Mouse (Mus musculus) ZHBTc4 (cell line): ENCODE measurements around the gene Atp2b2.

Experiments
- DNase-seq: peaks from one replicate; pipeline ENCODE4 v3.0.0-alpha.2; 2011; ENCODE audit warnings: low read depth, low spot score

Atp2b2 gene

DNA sequence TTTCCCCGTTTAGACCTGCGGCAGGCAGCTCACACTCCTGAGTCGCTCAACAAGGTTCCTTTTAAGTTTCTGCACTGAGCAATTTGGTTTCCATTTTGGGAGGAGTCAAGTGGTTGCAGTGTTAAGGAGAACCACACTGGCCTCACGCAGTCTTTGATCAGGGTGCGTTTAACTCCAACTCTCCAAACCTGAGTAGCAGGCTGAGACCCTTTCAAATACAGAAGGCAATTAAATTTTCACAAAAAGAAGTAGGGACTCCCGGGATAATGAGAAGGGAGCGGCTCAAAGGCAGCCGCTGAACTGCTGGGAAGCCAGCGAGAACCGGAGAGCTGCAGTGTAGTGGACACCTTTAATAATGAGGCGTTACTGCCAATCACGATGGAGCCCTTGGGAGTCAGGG lies 100.1 kb downstream of the Atp2b2 start:
- DNase-seq: peak; percentile 25

GRCm38 (mm10) chr6:113941324-113941723 lies 101.1 kb downstream of the Atp2b2 start:
- no peak for DNase-seq

DNA sequence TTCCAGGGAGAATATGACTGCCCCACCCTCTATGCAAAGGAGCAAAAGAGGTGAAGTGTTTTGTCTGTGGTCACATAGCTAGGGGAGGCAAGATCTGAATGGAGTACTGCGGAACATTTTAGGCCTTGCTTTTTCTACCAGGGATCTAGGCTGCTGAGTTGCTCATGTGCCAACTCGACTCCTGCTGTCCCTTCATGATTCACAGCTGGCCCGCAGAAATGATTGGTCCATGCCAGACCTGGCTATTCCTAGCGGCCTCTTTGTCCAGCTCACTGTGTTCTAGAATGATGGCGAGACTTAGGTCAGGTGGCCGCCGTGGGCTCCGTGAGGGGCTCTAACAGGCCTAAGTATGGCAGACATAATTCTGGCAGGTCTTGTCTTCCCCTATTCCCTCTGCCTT lies 103.0 kb downstream of the Atp2b2 start:
- DNase-seq: no peak

DNA sequence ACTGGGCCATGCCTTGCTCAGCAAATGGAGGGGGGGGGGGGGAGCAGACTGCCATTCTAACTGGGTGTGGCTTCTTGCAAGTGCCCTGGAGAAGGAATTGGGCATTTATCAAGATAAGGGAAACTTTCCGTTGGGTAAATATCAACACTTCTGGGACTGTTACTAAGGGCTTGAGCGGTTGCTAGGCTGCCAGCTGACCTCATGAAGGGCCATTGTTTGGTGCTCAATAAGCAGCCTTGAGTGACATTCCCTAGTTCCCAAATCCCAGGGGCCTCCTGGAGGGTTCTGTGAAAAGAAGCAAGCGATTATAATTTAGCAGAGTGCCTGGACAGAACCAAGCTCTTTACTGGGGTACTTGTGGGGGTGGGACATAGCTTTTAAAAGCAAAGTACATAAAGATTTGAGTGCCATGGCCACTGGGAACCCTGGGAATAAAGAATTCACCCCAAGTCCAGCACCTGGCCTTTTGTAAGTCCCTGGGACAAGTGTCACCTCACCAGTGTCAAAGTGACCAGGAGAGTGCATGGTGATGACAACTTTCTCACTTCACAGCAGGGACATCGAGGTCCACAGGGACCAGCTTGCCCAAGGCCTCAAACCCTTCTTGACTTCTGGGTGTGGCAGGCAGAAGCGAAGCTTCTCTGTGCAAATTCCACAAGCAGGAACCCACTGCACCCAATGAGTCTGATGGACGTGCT lies 105.5 kb downstream of the Atp2b2 start:
- DNase-seq: no peak

DNA sequence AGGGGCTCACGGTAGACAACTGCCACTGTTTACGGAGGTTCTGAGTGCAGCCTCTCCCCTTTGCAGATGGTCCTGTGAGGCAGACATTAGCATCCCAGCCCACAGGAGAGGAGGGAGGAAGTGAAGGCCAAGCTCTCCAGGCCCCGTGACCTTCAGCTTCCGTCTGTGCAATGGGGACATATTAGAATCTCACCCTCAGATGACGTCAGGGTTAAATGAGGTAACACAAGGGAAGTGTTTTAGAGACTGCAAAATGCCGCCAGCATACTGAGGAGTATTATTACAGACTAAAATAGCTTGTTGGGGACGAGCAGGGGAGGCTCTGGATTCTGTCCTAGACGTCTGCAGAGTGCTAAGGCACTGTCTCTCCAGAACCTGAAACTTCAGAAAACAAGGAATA lies 106.3 kb downstream of the Atp2b2 start:
- no peak for DNase-seq

DNA sequence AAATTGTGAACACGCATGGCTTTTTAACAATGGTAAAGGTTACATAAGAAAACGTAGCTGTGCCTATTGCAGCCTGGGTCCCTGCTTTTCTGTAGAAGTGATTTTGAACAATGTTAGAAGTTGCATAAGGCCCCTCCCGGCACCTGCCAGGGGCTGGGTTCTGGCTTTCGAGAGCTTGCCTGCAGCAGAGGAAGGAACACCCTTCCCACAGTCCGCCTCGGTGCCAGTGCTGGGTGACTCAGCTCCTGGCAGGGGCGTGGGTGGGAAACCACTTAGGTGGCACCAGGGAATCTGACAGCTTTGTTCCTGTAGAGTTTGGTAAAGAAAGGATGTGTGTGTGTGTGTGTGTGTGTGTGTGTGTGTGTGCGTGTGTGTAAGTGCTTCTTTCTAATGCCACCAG lies 107.7 kb downstream of the Atp2b2 start:
- no peak for DNase-seq

DNA sequence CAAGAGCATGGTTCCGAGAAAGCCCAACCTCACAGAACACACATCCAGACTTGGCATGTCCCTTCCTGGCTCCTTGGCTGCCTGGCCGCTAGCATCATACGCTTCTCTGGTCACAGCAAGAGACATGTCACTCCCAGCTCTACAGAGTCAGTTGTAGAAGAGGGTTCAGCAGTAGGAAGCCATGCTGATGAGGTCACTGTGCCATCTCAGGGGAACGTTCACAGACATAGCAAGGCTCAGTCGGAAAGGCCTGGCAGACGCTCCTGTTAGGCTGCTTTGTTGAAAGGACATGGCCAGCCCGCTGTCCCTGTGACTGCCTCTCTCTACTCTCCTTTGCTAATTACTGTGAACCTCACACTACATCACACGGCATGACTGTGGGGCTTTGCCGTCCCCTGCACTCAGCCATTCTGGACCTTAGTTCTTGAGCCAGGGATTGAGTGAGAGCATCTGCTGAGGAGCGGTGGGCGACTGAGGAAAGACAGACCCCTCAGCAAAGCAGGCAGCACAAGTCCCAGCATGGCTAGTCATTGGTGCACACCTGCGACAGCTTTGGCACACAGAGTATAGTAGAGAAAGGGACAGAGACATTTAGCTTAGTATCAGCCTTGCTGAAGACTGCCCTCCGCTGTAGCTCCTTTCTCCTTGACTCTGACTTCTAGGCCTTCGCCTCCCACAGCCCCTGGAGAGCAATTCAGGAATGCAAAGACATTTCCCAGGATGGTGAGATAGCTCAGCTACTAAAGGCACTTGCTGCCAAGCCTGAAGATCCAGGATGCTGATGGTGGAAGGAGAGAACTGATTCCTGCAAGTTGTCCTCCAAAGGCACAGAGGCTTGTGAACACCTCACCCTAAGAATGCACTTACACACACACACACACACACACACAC lies 108.9 kb downstream of the Atp2b2 start:
- no peak for DNase-seq

DNA sequence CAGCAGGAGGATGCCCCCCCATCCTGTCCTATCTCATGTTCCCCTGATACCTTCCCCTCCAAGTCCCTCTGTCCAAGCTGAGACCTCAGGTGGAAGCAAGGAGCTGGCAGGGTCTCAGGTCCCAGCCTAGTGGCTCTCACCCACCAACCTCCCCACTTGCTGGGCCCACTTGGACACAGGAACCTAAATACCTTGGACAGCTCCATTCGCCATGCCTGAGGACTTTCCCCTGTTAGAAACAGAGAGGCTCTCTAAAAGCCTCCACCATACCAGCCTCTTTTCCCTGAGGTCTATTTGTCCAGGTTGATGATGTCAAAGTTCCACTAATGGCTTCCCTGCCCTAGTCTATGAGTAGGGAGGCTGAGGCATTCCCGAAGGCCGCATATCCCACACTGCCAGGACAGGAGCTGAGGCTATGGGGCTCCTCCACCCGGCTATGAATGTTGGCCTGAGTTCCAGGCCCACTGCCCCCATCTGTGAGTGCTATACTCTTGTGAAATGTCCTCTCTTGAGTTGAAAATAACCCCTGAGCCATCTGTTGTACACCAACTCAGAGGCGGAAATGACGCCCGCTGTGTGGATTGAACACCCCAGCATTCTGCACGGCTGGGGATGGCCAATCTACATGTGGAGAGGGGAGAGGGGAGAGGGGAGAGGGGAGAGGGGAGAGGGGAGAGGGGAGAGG lies 113.1 kb downstream of the Atp2b2 start:
- DNase-seq: peak; percentile 40

- DNase-seq: no peak
These were observed 119.2 kb downstream of the Atp2b2 start for GRCm38 (mm10) chr6:113923249-113923648.

DNA sequence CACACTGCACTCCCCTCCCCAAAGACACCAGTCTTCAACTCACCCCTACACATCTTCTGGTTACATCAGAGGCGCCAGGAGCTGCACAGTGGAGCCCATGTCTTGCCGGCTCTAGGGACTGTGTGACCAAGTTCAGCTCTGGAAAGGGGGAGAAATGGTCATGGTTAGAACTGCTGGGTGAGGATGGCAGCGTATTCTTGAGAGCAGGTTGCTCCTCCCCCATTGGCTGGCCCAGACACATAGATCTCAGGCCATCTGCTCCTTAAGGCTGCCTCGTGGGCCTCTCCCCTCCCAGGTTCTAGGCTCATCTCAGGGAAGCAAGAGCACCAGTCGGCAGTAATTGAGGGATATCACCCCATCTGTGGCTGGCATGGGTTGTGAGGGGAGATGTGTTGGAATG lies 121.9 kb downstream of the Atp2b2 start:
- DNase-seq: no peak

DNA sequence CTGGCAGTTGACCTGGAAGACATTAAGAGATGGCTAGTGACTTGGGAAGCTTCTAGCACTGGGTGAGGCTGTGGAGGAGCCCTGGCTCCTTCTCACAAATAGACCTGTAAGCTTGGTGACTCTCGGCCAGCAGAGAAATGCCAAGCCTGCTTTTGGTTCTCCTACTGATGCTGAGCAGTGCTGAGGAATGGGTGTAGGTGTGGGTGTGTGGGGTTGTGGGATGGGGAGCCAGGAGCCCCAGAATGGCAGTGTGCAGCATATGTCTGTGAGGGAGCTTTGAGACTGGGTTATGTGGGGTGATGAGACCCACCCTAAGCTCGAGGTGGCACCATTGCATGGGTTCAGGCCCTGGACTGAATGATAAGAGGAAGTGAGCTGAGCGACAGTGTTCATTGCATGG lies 129.7 kb downstream of the Atp2b2 start:
- no peak for DNase-seq

GRCm38 (mm10) chr6:113911094-113911493 lies 131.3 kb downstream of the Atp2b2 start:
- peak; percentile 55 for DNase-seq

GRCm38 (mm10) chr6:113910411-113911055 lies 131.9 kb downstream of the Atp2b2 start:
- DNase-seq: no peak

GRCm38 (mm10) chr6:113909836-113910235 lies 132.6 kb downstream of the Atp2b2 start:
- no peak for DNase-seq

GRCm38 (mm10) chr6:113908066-113908465 lies 134.3 kb downstream of the Atp2b2 start:
- DNase-seq: no peak

- no peak for DNase-seq
These were observed 138.0 kb downstream of the Atp2b2 start for GRCm38 (mm10) chr6:113904406-113904805.

GRCm38 (mm10) chr6:113896023-113896422 lies 146.4 kb downstream of the Atp2b2 start:
- DNase-seq: no peak

- no peak for DNase-seq
These were observed 148.4 kb downstream of the Atp2b2 start for GRCm38 (mm10) chr6:113894008-113894407.

- no peak for DNase-seq
These were observed 150.2 kb downstream of the Atp2b2 start for GRCm38 (mm10) chr6:113892091-113892674.

DNA sequence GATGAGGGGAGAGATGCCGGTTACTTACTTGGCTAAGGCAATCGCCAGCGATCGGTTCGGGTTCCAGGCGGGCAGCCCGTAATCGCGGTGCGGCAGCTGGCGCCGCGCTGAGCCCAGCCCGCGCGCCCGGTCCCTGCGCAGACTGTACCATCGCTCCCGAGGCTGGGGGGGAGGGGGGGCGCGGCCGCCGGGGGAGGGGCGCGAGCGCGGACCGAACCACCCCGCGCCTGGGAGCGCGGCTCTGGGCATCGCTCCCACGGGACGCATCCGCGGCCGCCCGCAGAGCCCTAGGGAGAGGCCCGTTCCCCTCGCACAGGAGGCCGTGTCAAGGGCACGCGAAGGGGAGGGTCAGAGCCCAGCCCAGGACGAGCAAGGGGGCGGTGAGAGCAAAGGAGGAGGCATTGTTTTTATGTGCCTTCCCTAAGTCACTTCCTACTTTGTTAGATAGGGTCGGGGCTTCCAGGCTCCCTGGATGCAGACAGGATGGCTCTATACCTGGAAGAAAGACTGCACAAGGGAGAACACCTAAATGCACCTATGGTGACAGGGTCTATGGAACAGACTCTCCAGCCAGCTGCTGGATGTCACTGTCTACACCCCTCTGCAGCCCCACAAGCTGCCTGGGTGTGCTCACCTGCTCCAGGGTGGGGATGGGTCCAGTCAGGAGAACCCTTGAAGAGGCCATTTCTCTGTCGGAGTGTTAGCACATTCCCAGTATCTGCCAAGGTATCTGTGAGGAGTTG lies 151.0 kb downstream of the Atp2b2 start:
- peak; percentile 82 for DNase-seq

DNA sequence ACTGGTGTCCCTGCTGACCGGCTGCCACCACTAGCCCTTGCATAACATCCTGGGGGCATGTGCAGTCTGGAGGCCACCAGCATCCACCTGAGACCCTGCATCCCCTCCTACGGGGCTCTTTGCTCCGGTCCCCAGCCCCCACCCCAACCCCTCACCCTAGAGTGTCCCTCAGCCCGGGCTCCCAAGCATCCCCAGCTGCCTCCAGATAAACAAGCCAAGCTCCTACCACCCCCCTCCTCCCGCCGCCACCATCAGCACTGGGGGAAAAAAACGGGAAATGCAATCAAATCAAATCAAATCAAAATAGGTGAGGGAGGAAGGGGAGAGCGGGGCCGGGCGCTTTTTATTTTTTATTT lies 151.6 kb downstream of the Atp2b2 start:
- DNase-seq: no peak
